Mouse (Mus musculus) thymus, postnatal 14 days (tissue): ENCODE measurements around the gene Myh3.

Experiments used
- DNase-seq: peaks from one replicate; pipeline ENCODE4 v3.0.0; 2021

Gene Myh3

DNA sequence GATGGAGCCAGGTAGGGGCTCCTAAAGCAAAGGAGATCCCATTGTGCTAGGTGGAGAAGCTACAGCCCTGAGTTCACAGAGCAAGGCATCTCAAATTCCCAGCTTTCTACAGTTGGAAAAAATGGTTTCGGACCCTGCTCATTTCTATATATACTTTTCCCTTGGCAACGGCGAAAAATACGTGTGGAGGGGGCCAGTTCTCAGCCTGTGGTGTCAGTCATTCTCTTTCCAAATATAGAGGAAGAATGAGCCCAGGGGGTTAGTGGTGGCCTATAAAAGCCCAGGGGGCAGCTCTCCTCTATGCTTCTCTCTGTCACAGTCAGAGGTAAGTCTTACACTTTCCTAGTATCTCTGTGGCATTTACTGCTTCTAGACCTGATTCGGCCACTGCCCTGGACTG, at the start of gene Myh3:
TSS of gene Myh3 (plus strand) at position 301 of the 400 bp plus-strand sequence.
- DNase-seq = no peak

DNA sequence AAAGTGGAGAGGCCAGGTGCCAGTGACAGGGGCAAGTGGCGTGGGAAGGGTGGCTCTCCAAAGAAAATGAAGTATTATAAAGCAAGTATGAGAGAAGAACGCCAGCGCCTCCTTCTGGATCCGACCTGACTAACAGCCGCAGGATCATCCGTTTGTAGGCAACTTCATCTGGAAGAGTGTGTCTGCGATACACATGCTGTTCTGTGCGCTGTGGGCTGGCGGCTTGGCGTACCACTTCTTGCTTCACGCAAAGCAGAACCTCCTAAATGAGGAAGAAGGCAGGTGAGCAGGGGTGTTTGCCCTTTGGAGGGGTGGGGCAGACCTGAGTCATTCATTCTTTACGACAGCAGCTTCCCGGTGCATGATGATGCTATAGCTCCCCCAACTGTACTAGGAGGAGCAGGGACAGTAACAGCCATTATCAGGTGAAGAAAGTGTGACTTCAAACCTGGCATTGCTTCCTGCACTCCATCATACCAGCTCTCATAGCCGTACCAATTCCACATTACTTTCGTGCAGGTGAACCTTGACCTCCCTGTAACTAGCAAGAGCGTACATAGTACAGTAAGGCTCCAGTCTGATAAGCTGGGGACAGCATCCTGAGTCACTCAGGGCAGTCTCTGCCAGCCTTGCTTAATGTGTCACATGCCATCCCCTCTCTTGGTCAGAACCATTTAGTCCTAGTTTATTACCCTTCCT, 47.0 kb upstream of the Myh3 start:
- no peak for DNase-seq

DNA sequence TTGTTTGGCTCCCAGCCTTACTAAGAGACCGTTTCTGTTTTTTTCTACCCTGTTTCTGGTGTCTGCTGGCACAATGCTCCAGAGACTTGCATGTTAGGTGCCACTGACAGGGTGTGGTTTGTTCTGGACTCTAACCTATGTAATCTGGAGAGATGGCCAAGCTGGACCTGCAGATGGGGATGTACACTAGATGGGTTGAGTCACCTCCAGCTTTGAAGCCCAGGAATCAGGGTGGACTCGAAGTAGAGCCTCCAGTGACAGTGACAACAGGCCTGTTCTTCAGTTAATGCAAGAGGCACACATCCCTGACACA, 46.5 kb upstream of the Myh3 start:
- DNase-seq = no peak

DNA sequence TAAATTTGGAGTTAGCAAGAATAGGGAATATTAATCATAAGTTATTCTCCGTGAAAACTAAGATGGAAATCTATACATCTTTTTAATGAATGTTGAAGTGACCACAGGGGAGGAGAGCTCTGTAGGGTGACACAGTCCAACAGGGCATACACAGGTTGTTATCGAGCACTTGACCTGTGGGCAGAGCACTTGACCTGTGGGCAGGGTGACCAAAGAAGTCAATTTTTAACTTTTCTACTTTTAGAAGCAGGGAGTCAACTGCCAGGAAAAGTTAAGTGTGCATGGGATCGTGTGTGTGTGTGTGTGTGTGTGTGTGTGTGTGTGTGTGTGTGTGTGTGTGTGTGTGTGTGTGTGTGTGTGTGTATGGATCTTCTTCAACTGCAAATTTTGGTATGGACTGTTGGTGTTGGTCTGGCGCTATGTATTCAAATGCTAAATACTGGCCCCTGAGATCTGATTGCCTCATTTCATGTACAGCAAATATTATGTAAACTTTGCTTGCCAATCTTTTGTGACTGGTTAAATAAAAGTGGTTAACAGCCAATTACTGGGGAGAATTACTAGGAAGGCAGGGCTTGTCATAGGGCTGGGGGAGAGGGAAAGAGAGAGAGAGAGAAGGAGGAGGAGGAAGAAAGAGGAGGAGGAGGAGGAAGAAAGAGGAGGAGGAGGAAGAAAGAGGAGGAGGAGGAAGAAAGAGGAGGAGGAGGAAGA, 43.2 kb upstream of the Myh3 start:
- no peak for DNase-seq

DNA sequence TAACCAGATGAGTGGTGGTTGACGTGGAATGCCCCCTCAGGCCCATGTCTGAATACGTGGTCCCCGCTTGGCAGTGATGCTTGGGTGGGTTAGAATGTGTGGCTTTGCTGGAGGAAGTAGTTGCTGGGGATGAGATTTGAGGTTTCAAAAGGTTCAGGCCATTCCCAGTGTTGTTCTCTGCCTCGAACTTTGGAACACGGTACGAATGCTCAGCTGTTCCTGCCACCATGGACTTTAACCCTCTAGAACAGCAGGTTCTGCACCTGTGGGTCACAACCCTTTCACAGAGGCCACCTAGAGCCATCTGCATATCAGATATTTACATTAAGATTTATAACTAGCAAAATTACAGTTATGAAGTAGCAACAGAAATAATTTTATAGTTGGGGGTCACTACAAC, 41.9 kb upstream of the Myh3 start:
- DNase-seq = no peak

DNA sequence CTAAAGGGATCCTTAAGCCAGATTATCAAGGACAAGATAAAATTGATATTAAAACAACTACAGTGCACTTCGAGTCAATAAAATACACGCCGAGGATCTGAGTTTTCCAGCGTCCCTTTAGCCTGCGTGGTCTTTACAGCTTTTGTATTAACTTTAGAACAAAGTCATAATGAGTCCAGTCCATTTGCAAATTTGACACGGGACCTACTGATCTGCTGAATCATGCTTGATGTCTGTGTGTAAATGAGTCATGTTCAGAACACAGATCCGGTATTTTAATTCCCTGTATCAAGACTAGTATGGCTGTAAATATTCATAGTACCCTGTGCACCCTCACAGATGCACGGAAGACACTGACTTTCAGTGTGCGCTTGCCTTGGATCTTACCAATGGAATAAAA, 41.2 kb upstream of the Myh3 start:
- no peak for DNase-seq

DNA sequence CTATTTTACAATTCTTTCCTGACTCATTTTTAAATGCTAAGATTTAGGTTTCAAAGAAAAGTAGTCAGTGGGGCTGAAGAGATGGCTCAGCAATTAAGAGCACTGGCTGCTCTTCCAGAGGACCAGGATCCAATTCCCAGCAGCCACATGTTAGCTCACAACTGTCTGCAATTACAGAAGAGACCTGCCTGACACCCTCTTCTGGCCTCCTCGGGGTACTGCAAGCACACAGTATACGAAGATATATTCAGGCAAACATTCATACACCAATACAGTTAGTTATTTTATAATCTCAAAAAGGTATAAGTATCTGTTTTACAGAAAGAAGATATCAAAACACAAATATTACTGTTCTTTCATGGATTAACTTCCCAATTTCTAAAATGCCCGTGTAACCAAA, 38.3 kb upstream of the Myh3 start:
- DNase-seq = no peak

DNA sequence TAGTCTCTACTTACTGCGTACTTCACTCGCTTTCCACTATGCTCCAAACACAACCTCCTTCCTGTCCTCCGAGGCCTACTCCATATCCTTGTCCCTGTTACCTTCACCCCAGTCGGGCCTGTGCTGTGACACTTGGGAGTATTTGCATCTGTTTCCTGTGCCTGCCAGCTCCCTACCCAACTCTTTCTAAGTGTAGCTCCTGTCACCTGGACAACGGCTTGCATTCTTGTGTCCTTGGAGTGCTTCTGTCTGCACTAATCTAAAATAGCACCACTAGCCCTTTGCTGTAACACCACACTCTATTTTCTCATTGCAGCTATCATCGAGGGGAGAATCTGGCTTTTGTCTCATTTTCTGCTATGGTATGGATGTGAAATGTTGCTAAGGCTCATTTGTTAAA, 37.6 kb upstream of the Myh3 start:
- DNase-seq = no peak

DNA sequence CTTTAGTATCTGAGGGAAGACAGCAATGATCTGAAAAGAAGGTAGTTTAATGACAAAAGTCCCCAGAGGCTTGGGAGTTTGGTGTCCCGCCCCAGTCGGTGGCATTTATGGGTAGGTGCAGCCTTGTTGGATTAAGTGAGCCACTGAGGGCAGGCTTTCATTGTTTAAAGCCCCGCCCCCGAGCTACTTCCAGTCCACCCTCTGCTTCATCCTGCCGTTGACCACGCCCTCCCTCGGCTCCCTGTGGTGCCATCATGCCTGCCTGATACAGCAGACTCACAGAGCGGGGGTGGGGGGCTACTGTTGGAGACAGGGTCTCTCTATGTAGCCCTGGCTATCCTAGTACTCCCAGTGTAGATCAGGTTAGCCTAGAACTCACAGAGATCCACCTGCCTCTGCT, 35.1 kb upstream of the Myh3 start:
- no peak for DNase-seq

DNA sequence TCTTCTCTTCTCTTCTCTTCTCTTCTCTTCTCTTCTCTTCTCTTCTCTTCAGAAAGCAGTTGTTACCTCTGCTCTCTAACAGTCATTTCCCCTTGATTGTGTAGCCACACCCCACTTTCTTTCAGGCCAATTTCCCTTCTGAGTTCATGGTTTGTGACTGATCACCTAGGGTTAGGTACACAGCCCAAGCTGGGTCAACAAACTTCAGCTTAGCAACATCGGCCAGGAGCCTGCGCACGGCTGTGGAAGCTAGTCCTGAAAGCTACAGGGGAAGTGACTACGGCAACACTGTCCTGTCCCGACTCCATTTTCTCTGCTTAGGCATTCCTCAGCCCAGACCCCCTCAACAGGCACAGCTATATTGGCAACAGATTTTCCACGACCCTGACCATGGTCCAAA, 33.1 kb upstream of the Myh3 start:
- DNase-seq = no peak

DNA sequence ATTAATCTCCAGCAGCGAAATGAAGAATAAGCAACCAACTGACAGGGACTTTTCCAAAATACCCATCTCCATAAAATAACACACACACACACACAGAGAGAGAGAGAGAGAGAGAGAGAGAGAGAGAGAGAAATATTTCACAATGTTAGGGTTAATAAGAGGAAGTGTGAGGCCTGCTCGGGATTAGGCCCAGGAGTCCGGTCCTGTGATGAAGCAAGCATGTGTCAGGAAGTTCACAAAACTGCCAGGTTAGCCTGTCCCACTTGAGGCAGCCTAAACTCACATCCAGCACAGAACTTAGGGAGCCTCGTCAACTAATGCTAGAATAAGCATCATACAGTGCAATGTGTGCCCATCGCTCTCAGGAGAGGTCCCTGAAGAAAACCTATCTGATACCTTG, 30.9 kb upstream of the Myh3 start:
- DNase-seq = no peak

DNA sequence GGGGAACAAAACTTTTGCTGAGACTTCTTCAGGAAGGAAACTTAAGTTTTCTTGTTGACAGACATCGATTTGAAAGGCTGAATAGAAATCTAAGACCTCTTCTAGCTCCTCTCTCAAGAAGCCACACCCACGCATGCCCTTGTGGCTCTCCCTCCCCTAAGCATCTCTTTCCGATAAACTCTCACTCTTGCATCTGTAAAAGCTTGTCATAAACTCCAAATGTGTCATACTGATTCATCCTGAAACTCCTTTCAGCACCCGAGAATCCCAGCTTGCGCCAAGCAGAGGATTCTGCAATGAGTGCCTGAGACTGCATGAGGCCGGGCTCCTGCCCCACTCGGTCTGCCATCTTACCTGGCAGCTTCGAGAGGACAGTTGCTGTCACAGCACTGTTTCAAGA, 29.6 kb upstream of the Myh3 start:
- no peak for DNase-seq

DNA sequence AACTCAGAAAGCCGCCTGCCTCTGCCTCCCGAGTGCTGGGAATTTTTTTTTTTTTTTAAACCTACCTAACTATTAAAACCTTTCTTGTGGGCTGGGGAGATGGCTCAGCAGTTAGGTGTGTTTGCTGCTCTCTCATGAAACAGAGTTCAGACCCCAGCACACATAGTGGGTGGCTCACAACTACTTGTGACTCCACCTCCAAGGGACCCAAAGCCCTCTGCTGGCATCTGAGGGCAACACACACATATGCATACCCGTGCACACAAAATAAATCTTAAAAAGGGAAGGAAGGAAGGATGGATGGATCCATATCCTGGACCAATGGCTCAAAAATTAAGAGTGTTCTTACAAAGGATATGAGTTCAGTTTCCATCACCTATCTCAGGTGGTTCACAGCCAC, 28.8 kb upstream of the Myh3 start:
- no peak for DNase-seq

DNA sequence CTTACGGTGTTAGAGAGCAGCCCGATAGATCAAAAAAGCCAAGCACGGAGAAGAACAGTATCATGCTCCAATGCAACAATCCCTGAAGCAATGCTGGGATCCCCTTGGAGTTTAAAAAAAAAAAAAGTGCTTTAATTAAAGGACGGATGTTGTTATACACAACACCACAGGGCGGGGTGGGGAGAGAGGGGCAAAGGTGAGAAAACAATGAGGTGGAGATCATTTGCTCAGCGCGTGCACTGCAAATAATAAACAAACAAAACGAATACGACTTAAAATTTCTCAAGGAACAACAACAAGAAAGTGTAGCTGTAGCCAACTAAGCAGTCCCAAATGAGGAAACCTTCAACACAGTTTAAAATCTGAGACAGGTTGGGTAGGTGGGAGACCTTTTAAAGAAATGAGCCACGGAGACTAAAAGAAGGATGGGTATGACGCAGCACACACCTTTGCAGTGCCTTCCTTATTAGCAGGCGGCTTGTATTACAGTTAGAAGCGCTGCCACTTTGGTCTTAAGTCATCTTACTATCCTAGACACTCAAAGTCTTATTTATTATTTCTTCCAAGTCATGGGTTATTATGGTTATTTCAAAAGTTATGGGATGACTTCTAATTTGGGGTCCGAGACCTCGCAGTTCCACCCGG, 26.3 kb upstream of the Myh3 start:
- DNase-seq = no peak

DNA sequence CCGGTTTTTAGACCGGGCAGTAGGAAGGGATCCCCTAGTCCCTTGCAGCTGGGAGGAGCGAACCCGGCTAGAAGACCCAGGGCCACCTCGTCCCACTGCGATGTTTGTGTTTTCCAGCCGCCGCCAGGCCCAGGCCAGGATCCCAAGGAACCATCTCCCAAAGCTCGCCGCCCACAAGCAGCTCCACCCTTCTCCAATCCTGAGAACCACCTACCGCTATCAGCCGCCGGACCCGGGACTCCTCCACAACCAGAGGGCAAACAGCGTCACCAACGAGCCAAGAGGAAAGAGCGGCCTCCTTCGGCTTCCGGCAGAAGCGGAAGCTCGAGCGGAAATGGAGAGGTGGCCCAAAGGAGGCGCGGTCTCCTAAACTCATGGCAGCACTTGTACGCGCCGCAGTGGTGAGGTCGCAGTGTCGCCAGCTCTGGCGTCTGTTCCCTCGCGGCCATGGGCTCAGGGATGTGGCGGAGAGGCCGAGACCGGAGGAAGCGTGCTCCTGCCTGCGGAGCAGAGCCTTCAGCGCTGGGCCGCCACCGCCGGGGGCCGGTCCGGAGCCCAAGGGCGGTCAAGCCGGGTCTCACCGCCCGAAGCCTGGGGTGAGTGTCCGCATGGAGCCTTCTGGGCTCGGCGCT, 25.7 kb upstream of the Myh3 start, which contains the start of the genes Adprm and Sco1:
TSS of gene Adprm (minus strand) at position 274 of the 632 bp plus-strand sequence.
TSS of gene Sco1 (plus strand) at position 350 of the 632 bp plus-strand sequence.
- DNase-seq = peak; percentile 86

DNA sequence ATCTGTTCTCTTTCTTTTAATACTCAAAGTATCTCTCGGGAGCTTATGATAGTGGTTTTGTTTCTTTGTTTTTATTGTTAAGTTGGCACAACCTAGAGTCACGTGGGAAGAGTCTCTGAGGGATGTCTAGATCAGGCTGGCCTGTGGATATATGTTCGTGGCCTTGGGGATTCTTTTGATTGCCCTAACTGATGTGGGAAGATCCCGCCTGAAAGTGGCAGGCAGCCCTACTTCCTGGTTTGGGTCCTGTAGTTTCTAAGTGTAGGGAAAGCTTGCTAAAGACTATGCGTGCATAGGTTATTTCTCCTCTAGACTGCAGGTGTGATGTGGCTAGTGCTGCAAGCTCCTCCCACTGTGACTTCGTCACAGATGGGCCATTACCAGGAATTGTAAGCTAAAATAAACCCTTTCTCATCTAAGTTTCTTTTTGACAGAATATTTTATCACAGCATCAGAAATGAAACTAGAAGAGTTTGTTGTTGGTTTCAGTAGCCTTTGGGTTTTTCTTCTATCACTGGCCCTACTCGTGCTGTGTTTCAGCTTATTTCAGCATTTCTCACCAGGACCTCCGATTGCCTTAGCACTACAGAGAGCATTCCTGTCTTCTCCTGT, 23.2 kb upstream of the Myh3 start:
- DNase-seq = no peak

DNA sequence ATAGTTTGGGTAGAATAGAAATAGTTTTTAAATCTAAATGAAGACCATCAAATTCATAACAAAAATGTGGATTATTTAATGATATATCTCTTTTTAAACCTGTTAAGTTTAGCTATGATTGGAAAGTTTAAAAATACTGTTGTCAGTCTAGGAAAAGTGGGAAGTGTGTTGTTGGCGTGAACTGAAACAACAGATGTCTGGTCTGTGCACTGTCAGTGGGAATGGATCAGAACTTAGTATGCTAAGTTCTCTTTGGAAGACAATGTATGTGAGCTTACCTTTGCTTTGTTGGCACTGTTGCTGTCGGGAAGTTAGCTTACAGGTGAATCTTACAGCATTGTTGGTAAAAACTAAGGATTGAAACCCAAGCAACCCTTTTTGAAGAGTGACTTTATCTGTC, 16.8 kb upstream of the Myh3 start:
- DNase-seq = no peak

DNA sequence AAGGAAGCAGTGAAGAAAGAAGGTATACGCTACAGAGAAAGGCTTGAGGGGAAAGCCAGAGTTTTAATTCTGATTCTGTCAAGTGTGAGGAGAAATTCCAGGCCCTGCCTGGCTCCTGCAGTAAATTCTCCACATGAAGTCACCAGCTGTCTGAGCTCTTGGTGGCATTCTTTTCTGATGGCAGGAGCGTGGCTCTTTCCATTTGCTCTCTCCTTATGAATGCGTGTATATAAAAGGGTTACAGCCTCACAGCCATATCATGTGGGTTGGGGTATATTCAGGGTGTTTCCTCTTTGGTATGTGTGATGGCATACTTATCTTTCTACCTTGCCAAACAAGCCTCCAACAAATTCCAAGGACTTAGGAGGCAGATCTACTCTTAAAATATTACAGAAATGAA, 15.4 kb upstream of the Myh3 start:
- DNase-seq = no peak

DNA sequence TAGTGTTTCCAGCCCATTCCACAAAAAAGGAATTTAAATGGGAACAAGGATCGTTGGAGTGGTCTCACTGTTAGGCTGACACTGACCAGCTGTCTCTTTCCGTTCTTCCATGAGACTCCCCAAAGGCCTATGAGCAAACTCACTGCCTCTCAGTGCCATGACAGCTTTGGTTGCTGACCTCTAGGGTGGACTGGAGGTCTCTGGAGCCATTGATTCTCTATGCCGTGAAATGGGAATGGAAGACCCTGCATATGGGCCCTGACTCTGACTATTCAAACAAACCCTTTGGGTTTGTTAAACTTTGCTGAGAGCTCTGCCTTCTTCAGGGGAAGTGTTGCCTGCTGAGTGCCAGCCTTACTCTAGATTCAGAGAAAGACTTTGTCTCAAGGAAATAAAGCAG, 10.4 kb upstream of the Myh3 start:
- DNase-seq = no peak

DNA sequence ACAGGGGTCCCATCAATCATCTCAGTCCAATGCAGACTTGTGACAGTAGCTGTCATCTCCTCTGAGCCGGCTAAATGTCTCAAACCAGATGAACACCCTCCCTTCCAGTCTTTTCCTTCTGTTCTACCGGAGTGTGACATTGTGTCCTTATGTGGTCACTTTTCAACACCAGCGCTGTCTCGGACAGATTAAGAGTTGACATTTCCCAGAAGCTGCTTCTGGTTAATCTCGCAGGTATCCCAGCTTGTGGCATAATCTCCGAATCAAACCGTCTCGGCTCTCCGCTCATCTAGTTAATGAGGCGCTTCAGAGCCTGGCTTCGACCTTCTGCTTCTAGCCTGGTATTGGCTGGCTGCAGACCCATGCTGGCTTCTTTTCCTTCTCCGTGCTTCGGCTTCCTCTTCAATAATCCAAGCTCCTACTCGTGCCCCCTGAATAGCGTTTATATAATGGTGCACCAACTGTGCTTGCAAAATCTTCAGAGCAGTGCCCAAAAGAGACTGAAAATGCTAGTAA, 5.4 kb upstream of the Myh3 start:
- no peak for DNase-seq

DNA sequence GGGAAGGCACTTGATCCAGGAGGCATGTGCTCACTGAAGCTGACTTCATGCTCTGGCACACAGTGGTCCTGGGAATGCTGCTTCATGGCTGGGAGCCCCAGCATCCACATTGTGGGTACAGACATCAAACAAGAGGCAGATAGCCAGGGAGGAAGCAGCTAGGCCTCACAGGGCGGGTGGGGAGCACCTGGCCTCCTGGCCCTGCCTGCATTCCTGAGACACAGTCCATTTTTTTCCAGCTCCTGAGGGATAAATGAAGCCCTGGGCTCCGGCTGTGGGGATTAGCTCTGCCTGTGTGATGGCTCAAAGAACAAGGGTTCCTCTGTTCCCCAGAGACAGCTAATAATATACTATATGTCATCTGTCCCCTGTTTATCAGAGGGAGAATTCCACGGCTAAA, 3.1 kb upstream of the Myh3 start:
- DNase-seq = no peak

DNA sequence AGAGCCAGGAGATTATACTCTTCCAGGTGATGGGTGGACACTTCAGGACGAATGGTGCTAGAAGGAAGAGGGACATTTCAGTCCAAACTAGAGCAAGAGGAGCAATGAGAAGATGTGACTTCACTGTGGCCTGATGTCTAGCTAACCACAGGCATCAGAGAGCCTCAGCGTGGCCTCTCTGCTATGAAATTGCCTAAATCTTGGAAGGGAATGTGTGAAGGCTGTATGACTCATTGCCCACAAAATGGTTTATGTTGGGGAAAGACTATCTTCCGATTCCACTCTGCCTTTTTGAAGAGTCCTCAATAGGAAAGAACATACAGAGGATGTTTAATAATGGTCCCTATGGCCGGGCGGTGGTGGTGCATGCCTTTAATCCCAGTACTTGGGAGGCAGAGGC, 1.3 kb upstream of the Myh3 start:
- no peak for DNase-seq

DNA sequence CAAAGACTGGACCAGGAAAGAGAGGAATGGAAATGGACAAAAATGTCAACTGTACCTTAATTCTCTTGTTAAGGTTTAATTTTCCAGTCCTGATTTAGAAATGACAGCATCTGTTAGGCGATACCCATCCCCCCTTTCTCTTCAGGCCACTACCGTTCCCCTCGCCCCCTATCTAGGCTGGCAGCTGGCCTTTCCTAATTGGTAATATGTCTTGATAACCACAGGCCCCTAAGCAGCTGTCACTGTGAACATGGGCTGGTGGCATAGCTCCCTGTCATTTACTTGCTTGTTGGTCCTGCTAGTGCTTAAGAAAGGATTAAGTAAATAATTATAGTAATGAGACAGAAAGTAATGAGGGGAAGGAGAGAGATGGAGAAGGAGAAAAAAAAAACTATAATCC, 665 bp upstream of the Myh3 start:
- no peak for DNase-seq
